Mouse (Mus musculus) mouse embryonic stem cell (cell line): Measurements from ENCODE around the gene Atp6v0a2.

Experiments
- in situ Hi-C, 2 experiments: fragments of 300-500 bp; cut with MboI; formaldehyde crosslinking; loops; 1 replicate in 1 of 2; 3 replicates in 1 of 2; pipeline ENCODE4 v1.14.3; 2019 to 2020; ENCODE audit warnings: low sequenced_read_pairs in 2 of 2, low pct_unique_long_range_greater_than_20kb in 1 of 2, mixed read lengths in 1 of 2; ENCODE audit not compliant: unreplicated experiment in 1 of 2

The Atp6v0a2 gene

DNA sequence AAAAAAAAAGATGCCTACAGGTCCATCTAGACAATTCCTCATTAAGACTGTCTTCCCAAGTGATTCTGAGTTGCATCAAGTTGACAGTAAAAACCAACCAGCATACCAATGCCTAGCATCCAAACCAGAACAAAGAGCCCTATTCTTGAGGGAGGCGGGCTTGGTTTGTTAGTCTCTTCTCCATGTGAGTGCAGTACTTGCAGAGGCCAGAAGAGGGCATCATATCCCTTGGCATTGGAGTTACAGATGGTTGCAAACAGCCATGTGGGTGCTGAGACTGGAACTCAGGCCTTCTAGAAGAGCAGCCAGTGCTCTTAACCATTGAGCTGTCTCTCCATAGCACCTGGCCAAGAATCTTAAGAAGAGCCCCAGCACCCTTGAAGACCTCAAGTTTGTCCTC lies 133.4 kb downstream of the Atp6v0a2 start:
- in situ Hi-C loops, result no loop called here
